Mouse (Mus musculus) midbrain, embryonic 11.5 days (tissue): ENCODE data around the gene Ranbp1. TPM values are rescaled to one million over a fixed set of nuclear protein-coding genes. Genes with fewer than 3 reads are reported as not detected.

Experiments used
- ATAC-seq: fragments of 200-750 bp; cut with Nextera tagmentation; 2 replicates; pipeline ENCODE4 v1.8.0; 2017; ENCODE audit warnings: moderate TSS enrichment, moderate library complexity; ENCODE audit not compliant: low FRiP score
- DNase-seq: peaks from one replicate; pipeline ENCODE4 v3.0.0; 2015; ENCODE audit warnings: low spot score; ENCODE audit errors: missing footprints
- H3K27ac ChIP-seq: fragments of 300-500 bp; sonication (generic); 2 replicates; pipeline ENCODE4 v1.5.1; 2014; ENCODE audit warnings: low read depth, low read length
- H3K27me3 ChIP-seq: fragments of 300-500 bp; sonication (generic); 2 replicates; pipeline ENCODE4 v1.6.1; 2014; ENCODE audit warnings: mild to moderate bottlenecking, low read length, moderate library complexity, mixed read lengths; ENCODE audit not compliant: control insufficient read depth, insufficient read depth
- H3K36me3 ChIP-seq: fragments of 300-500 bp; sonication (generic); 2 replicates; pipeline ENCODE4 v1.6.1; 2014; ENCODE audit warnings: mild to moderate bottlenecking, low read length, moderate library complexity, mixed read lengths; ENCODE audit not compliant: control insufficient read depth, insufficient read depth
- H3K4me1 ChIP-seq: fragments of 300-500 bp; sonication (generic); 2 replicates; pipeline ENCODE4 v1.6.1; 2014; ENCODE audit warnings: low read length; ENCODE audit not compliant: control insufficient read depth, insufficient read depth
- H3K4me2 ChIP-seq: fragments of 300-500 bp; sonication (generic); 2 replicates; pipeline ENCODE4 v1.6.1; 2014; ENCODE audit warnings: mild to moderate bottlenecking, moderate library complexity
- H3K4me3 ChIP-seq: fragments of 300-500 bp; sonication (generic); 2 replicates; pipeline ENCODE4 v1.5.1; 2014; ENCODE audit warnings: low read depth, low read length
- H3K9ac ChIP-seq: fragments of 300-500 bp; sonication (generic); 2 replicates; pipeline ENCODE4 v1.6.1; 2014; ENCODE audit warnings: low read length
- H3K9me3 ChIP-seq: fragments of 300-500 bp; sonication (generic); 2 replicates; pipeline ENCODE4 v1.6.1; 2016; ENCODE audit warnings: low read length; ENCODE audit not compliant: control insufficient read depth
- WGBS: fragments of 180-500 bp; shearing (Covaris S2); extraction: QIAGEN DNeasy Blood & Tissue Kit; methylation state at CpG from one replicate; pipeline ENCODE4 v1.1.7; 2014; 5-methylcytosine and 5-hydroxymethylcytosine counted together
- polyA plus RNA-seq: library from polyadenylated mRNA; unstranded; fragments of >200 nt; fragmentation: Nextera tagmentation; extraction: Ambion mirVana; gene quantifications from 2 replicates; pipeline ENCODE4 v1.2.1, GENCODE M21; 2014

Ranbp1 gene
- polyA plus RNA-seq, 1 experiment from 2014 or later, result 1,256 TPM

DNA sequence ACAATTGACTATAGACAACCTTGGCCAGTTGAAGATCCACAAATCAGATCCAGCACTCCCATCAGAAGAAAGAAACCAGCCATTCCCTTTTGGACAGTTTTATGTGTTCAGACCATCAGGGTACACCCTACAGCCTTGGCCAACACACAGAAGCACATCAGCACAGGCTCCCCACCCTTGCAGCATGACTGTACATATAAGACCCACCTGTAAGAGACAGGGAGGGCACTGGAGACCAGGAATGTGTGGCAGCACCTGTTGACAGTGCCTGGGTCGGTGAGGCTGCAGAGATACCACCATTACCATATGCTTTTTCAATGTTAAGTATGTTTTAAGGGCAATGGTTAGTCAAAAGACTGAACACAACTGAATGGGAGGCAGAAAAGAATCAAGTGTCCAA lies 5.3 kb upstream of the Ranbp1 start:
- Histone ChIP-seq H3K4me3 (no peak overlapping the region), H3K27ac (no peak overlapping the region), H3K4me2 (no peak overlapping the region), H3K9me3 (no peaks in the 10 kb centered on the region), H3K36me3 (peaks cover 47% of the 10 kb centered on the region), H3K27me3 (no peaks in the 10 kb centered on the region), H3K9ac (no peak overlapping the region), H3K4me1 (peaks cover 18% of the 10 kb centered on the region)
- ATAC-seq, result no peak
- no peak for DNase-seq
- 97% methylated on average over 1 of the region's 1 CpGs for WGBS

DNA sequence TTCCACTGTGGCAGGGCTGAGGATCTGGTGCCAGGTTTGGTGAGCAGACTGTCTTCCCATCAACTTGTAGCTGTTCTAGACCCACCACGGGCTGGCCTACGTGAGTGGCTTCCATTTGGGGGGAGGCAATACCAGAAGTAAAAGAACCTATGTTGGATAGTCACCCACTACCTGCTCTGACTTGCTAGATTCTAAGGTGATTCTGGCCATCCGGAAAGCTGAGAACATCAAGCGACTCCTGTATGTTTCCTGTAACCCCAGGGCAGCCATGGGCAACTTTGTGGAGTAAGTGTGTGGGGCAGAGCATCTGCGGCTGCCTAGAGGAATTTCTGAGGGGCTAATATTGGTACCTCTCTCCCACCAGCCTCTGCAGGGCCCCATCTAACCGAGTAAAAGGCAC lies 4.2 kb upstream of the Ranbp1 start:
- no peak overlapping the region for H3K9ac ChIP-seq
- 86% methylated on average over 6 of the region's 6 CpGs for WGBS
- H3K4me1 ChIP-seq, result peaks cover 18% of the 10 kb centered on the region
- DNase-seq, result no peak
- H3K36me3 ChIP-seq, result peaks cover 39% of the 10 kb centered on the region
- H3K4me3 ChIP-seq, result no peak overlapping the region
- ATAC-seq, result no peak
- no peak overlapping the region for H3K4me2 ChIP-seq
- H3K27ac ChIP-seq, result no peak overlapping the region
- no peaks in the 10 kb centered on the region for H3K9me3 ChIP-seq
- H3K27me3 ChIP-seq, result no peaks in the 10 kb centered on the region

DNA sequence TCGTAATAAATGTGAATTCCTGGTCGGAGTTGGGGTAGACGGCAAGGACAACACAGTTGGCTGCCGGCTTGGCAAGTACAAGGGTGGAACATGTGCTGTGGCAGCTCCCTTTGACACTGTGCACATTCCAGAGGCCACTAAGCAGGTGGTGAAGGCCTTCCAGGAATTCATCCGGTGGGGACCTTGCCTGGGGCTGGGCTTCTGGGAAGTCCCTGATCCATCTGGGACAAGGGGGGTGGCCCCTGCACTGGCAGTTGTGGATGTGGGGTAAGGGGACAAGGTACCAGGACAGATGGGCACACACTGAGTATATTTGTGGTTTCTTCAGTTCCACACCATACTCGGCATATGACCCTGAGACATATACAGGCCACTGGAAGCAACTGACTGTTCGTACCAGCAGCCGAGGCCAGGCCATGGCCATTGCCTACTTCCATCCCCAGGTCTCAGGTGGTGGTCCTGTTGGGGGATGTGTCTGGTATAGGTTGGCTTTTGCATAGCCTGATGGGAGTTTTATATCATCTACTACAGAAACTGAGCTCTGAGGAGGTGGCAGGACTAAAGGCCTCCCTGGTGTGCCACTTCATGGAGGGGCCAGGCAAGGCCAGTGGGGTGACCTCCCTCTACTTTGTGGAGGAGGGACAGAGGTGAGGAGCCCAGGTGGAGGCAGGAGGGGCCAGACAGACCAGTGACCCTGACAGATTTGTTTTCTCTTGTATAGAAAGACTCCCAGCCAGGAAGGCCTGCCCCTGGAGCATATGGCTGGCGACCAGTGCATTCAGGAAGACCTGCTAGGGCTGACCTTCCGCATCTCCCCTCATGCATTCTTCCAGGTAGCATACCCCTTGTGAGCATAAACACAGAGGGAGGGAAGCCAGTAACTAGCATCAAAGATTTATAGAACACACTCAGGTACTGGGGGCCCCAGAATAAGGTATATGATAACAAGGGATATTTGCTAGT lies 2.6 kb upstream of the Ranbp1 start:
- H3K4me2 ChIP-seq, result peak overlapping the region; percentile 92
- DNase-seq, result peak; percentile 89
- H3K27ac ChIP-seq, result 0 out of 2 replicates have a peak overlapping the region, but pooled peaks have one; percentile 6
- H3K4me3 ChIP-seq, result 0 out of 2 replicates have a peak overlapping the region, but pooled peaks have one; percentile 15
- H3K36me3 ChIP-seq, result peaks cover 30% of the 10 kb centered on the region
- H3K4me1 ChIP-seq, result peaks cover 28% of the 10 kb centered on the region
- no peak for ATAC-seq
- H3K9ac ChIP-seq, result peak overlapping the region; percentile 93; the same call in 1 of the 2 replicates
- H3K27me3 ChIP-seq, result no peaks in the 10 kb centered on the region
- WGBS, result 76% methylated on average over 10 of the region's 10 CpGs
- no peaks in the 10 kb centered on the region for H3K9me3 ChIP-seq

DNA sequence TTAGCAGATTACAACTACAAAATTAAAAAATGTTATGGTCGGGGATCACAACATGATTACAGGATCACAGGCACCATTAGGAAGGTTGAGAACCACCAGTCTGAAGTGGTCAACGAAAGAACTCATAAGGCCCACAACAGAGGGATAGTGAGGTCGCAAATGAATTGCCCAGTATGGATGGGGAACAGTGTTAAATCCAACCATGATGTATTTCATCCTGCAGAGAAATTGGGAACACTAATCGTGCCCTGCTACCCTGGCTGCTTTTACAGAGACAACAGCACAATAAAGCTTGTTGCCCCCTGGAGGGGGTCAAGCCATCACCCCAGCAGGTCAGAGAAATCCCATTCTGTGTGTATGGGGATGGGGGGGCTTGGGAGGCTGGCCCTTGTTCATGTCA lies 1.7 kb upstream of the Ranbp1 start:
- no peak for DNase-seq
- H3K4me1 ChIP-seq, result peaks cover 30% of the 10 kb centered on the region
- H3K9ac ChIP-seq, result peak overlapping the region; percentile 93
- WGBS, result 54% methylated on average over 4 of the region's 4 CpGs
- no peak for ATAC-seq
- H3K27me3 ChIP-seq, result no peaks in the 10 kb centered on the region
- peaks cover 36% of the 10 kb centered on the region for H3K36me3 ChIP-seq
- H3K27ac ChIP-seq, result no peak overlapping the region
- peak overlapping the region; percentile 92 for H3K4me2 ChIP-seq
- peak overlapping the region; percentile 96 for H3K4me3 ChIP-seq
- no peaks in the 10 kb centered on the region for H3K9me3 ChIP-seq

DNA sequence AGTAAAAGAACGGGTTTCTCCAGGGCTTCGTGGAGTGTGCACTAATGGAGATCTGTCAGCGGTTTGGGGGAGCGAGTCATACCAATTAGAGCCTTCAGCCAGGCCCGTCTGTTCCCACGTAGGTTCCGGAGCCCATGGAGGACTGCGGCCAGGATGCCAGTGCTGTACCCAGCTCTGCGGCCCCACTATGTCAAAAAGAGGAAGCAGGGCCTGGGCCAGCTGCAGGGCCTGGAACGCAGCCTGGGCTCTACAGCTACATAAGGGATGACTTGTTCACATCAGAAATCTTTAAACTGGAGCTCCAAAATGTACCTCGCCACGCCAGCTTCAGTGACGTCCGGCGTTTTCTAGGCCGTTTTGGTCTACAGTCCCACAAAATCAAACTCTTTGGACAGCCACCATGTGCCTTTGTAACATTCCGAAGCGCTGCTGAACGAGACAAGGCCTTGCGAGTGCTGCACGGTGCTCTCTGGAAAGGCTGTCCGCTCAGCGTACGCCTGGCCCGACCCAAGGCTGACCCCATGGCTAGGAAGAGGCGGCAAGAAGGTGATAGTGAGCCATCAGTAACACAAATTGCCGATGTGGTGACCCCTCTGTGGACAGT lies 934 bp upstream of the Ranbp1 start:
- H3K4me3 ChIP-seq, result peak overlapping the region; percentile 96
- DNase-seq (no peak), ATAC-seq (peak; percentile 19)
- peak overlapping the region; percentile 92 for H3K4me2 ChIP-seq
- H3K36me3 ChIP-seq, result peaks cover 43% of the 10 kb centered on the region
- H3K4me1 ChIP-seq, result peaks cover 30% of the 10 kb centered on the region
- peak overlapping the region; percentile 93 for H3K9ac ChIP-seq
- H3K27me3 ChIP-seq, result no peaks in the 10 kb centered on the region
- no peaks in the 10 kb centered on the region for H3K9me3 ChIP-seq
- peak overlapping the region; percentile 82 for H3K27ac ChIP-seq
- 9% methylated on average over 27 of the region's 27 CpGs for WGBS

DNA sequence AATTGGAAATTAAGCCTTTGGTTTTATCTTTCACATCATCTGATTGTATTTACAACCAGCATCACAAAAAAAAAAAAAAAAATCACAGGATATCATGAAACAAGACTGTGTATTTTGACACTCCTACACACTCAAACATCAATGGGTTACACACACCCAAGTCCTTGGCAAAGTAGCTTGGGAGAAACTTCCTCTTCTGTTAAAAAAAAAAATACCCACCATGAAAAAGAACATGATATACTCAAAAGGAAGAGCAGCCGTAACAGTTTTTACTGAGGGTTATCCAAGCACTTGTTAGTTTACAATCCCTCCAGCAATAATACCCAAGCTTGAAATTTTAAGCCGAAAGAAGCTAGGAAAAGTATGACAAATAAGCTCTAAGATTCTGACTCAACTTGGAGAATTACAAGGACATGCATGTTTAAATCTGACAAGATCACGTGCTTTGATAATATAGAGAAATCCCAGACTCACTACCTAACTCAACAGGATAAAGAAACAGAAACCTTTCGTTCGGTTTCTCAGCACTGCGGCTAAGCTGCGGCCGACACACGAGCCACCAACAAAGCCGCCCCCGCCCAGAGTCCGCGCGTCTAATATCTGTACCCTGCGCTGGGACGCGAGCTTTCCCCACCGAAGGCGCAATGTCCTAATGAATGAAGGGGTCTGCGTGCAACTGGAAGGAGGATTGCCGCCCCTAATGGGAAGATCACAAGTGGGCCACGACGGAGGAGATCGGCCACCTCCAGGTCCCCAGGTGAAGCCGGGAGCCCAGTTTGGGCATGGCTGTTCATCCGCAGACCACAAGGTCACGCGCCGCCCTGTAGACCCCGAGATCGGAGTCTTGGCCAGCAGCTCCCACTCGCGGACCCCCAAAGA lies 772 bp downstream of the Ranbp1 start:
- 1% methylated on average over 33 of the region's 33 CpGs for WGBS
- H3K4me3 ChIP-seq, result peak overlapping the region; percentile 96
- peaks cover 34% of the 10 kb centered on the region for H3K36me3 ChIP-seq
- H3K9me3 ChIP-seq, result no peaks in the 10 kb centered on the region
- H3K27me3 ChIP-seq, result no peaks in the 10 kb centered on the region
- ATAC-seq, result no peak
- H3K27ac ChIP-seq, result peak overlapping the region; percentile 80
- peaks cover 30% of the 10 kb centered on the region for H3K4me1 ChIP-seq
- DNase-seq, result peak; percentile 95
- peak overlapping the region; percentile 98 for H3K9ac ChIP-seq
- H3K4me2 ChIP-seq, result peak overlapping the region; percentile 92

DNA sequence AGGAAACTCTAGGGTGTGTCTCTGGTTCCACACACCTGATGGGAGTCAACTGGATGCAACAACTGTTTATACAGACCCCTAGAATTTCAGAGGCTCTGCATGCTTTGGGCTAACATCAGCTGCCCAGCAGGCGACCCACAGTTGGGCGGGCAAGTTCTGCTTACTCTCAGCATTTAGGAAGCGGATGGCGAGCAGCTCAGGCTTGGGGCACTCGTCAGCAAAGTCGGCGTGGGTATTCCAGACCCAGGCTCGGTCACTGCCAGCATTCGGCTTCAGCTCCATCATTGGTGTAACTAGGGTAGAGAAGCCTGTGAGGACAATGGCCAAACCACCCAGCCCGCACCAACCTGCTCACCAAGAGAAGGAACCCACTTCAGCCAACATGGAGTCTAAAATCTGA lies 7.0 kb downstream of the Ranbp1 start:
- H3K4me1 ChIP-seq, result peaks cover 3% of the 10 kb centered on the region; the same call in 1 of the 2 replicates
- WGBS, result 90% methylated on average over 10 of the region's 10 CpGs
- H3K27me3 ChIP-seq, result no peaks in the 10 kb centered on the region
- H3K9ac ChIP-seq, result no peak overlapping the region
- no peak overlapping the region for H3K4me2 ChIP-seq
- peaks cover 51% of the 10 kb centered on the region for H3K36me3 ChIP-seq
- ATAC-seq (no peak), DNase-seq (no peak)
- no peak overlapping the region for H3K4me3 ChIP-seq
- no peak overlapping the region for H3K27ac ChIP-seq
- H3K9me3 ChIP-seq, result no peaks in the 10 kb centered on the region

DNA sequence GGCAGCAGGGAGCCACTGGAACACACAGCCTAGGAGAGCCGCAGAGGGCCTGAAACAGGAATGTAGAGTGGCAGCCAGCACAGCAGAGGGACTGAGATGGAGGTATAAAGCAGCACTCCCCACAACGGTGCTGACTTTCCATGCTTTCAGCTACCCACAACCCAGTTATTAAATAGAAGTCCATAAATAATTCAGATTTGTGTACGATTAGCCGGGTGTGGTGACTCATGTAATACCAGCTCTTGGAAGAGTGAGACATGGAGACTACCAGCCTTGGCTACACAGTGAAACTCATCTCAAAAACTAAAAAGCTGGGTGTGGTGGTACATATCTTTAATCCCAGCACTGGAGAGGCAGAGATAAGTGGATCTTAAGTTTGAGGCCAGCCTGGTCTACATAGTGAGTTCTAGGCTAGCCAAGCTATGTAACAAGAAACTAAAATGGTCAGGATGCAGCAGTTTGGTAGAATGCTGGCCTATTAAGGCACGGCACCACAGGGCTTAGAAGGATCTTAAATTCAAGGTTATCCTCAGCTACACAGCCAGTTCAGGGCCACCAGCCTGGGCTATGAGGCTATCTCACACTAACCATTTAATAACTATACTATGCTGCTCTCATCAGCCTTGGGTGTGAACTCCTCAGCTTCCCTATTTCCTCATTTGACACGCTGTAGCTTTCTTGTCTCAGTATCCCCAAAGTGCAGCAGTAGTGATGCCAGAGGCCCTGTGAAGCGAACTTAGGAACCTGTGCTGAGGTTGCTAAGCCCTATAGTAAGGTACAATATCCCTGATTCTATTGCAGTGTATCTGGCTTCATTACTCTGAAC lies 11.6 kb downstream of the Ranbp1 start:
- H3K36me3 ChIP-seq, result peaks cover 21% of the 10 kb centered on the region
- no peaks in the 10 kb centered on the region for H3K9me3 ChIP-seq
- peak overlapping the region; percentile 30; the same call in 1 of the 2 replicates for H3K9ac ChIP-seq
- H3K4me2 ChIP-seq, result no peak overlapping the region
- H3K4me3 ChIP-seq, result no peak overlapping the region
- DNase-seq (peak; percentile 84), ATAC-seq (no peak)
- 0 out of 2 replicates have a peak overlapping the region, but pooled peaks have one; percentile 8 for H3K27ac ChIP-seq
- H3K4me1 ChIP-seq, result peaks cover 18% of the 10 kb centered on the region
- H3K27me3 ChIP-seq, result no peaks in the 10 kb centered on the region
- 85% methylated on average over 7 of the region's 7 CpGs for WGBS
